Mouse (Mus musculus) cerebellum, postnatal 10 days (tissue): ENCODE measurements around the gene Atp8a2.

ENCODE experiments used
- DNase-seq, 2 experiments: peaks; one replicate each; pipeline ENCODE4 v3.0.0; 2021; ENCODE audit warnings: mixed read lengths in 2 of 2

Gene Atp8a2

GRCm38 (mm10) chr14:60148893-60149292 is 48.1 kb downstream of the Atp8a2 start:
- no peak for DNase-seq

DNA sequence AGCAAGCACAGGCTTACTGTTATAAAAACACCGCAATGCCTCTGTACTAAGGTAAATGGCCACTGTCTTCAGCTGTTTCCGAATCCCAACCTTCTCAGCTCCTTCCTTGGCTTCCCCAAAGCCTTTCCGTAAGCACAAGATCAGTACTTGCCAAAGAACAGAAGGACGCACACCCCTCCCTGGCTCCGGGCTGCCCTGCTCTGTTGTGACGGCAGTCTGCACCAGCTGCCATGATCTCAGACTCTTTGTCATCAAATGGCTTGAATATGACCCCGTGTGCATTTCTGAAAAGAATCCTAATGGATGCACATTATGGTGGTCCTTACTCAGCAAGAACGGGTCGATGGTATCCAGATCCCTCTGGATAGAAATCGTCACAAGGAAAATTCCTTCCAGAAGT is 53.7 kb downstream of the Atp8a2 start:
- DNase-seq = peak; percentile 78 to 80

- no peak for DNase-seq
Measured at GRCm38 (mm10) chr14:60138339-60138738, 58.6 kb downstream of the Atp8a2 start.

- no peak for DNase-seq
Measured at GRCm38 (mm10) chr14:60137812-60138211, 59.2 kb downstream of the Atp8a2 start.

DNA sequence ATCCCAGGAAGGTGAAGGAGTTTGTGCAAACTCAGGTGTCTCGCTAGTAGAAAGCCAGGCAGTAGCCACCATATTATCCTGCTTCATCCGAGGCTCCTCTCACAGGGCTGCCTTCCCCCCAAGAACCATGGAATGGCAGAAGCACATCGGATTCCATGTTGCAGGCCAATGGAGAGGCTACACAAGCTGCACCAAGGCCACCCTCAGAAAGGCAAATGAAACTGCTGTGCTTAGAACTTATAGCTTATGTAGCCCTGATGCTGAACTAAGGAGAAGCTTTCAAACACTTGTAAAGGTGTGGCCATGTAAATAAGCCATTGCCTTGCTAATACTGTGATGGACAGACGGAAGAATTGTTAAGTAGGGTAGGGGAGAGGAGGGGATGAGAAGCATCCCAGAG is 61.2 kb downstream of the Atp8a2 start:
- DNase-seq = no peak

- DNase-seq = no peak
Measured at GRCm38 (mm10) chr14:60134720-60135119, 62.3 kb downstream of the Atp8a2 start.

- DNase-seq = no peak
Measured at GRCm38 (mm10) chr14:60131196-60131876, 65.6 kb downstream of the Atp8a2 start.

DNA sequence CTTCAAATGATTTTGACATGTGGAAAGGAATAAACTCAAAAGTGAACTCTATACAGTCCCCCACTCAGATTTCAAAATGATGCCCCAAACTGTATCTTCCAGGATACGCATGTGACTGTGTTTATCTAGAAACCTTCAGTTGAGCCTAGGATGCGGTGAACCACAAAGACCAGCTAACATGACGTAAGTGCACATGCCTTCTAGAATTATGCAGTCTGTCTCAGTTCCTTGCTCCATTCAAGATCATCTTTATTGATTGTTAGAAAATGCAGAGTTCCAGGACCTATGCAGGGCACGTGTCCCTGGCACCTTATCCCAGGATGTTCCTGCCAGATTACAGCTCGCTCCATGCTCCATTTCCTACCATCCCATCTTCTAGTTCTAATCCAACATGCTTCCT is 67.4 kb downstream of the Atp8a2 start:
- no peak for DNase-seq

GRCm38 (mm10) chr14:60125202-60125601 is 71.8 kb downstream of the Atp8a2 start:
- DNase-seq = no peak

DNA sequence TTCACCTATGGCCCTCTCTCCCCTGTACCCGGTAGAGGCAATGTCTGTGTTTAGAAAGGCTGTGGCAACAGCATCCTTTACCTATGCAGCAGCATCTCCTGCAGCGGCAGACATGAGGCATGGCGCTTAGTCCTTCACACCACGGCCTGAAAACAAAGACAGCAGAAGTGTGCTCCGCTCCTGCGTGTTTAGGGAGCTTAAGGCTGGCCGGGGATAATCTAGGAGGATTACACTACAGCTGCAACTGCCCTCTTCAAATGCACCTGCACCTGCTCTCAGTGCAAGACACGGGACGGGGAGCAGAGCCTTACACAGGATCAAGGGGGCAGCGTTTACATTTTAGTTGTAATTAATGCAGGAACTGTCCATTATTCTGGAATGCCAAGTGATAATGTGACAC is 75.4 kb downstream of the Atp8a2 start:
- DNase-seq = no peak

DNA sequence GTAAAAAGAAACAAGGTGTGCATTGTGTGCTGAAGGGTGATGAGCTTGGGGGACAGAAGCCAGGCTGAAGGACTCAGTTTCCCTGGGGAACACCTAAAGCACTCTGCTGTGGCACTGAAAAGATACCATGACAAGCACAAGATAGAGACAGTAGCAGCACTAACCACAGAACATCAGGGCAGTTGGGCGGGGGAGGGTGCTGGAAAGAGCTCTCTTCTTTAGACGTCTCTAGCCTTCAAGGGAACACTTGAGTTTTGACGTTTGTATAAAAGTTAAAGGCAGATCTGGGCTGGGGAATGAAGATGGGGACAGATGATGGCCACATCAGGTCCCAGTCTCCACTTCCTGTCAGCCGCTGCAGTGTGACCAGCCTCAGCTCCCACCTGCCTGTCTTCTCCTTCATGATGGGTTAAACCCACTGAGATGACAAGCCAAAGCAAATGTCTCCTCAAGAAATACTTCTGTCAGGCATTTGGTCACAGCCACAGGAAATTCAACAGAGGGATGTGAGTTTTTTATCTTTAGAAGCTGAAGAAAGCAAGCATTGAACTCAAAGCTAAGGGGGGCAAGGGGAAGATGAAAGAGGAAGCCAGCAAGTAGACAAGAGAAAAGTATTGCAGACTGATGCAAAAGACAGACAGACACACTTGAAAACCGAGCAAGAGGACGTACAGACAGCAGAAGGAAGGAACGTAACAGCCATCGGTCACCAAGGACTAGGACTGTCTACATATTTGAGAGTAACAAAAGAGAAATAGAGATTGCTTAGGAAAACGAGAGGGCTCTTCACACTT is 79.0 kb downstream of the Atp8a2 start:
- DNase-seq = no peak

GRCm38 (mm10) chr14:60086808-60087725 is 109.9 kb downstream of the Atp8a2 start:
- peak; percentile 91 to 92 for DNase-seq

DNA sequence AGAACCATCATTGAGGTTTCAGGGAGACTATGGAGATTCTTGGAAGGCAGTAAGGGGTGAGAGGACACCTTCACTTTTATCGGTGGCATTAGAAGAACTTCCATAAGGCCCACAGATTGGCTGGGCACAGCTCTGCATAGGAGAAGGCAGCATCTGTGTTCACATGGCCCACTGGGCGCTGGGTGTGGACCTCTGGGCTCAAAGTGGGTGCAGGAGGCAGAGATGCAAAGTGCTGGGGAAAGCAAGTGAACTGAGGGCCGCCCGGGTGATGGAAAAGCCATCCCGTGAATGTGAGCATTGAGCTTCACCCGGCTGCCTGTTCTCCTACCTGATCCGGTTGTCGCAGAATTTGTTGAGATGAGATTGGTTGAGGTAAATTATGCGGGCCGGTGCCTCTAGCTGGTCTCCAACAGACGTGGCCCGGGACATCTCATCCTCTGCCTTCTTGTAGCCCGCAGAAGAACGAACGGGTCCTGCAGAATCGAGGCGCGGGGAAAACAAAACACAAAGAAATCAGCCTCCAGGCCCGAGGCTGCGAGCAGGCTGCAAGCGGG is 110.6 kb downstream of the Atp8a2 start:
- DNase-seq = peak in 1 of 2 experiments; percentile 19

DNA sequence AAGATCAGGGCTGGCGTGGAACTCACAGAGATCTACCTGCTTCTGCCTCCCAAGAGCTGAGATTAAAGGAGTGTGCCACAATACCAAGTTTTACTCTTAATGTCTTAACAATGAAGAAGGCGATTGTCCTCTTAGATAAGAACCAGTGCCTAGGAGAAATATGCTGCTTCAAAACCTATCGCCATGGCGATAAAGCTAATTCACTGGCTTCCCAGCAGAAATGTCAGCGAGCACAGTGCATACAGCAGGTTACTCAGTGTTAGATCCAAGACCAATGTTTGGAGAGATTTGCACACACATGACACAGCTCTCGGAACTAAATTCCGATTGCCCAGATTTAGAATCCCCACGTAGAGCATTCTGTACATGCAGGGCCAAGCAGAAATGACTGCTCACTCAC is 114.2 kb downstream of the Atp8a2 start:
- DNase-seq = no peak

- no peak for DNase-seq
Measured at GRCm38 (mm10) chr14:60072496-60072895, 124.5 kb downstream of the Atp8a2 start.

DNA sequence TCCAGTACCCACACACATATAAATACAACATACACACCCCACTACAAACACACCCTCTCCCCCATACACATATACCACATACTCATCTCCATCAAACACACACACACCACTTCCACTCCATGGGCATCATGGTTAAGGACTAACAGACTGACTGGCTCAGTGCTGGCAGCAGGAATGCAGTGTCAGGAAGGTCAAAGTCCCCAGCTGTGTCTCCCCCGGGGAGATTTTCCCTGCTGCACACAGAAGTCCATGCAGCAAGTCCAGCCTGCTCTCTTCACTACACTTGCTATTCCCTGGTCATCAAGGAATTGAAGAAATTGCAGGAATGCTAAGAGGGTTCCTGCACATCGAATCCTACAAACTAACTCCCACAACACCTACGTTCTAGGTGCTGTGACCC is 131.8 kb downstream of the Atp8a2 start:
- DNase-seq = no peak

DNA sequence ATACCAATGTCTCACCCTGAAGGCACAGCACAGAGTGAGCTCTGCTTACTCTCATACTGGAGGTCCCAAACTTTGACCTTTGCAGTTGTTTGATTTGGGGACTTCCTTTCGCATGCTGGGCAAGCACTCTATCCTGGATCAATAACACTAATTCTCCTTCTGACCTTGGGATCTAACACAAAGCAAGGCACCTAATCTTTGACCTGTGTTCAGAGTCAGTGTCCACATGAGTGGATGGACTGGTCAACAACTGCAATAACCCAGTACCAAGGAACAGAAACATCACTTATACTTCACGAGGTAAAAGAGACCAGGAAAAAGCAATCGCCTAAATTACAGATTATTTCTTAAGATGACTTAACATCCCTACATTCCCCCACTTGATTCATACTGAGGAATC is 136.0 kb downstream of the Atp8a2 start:
- DNase-seq = no peak

DNA sequence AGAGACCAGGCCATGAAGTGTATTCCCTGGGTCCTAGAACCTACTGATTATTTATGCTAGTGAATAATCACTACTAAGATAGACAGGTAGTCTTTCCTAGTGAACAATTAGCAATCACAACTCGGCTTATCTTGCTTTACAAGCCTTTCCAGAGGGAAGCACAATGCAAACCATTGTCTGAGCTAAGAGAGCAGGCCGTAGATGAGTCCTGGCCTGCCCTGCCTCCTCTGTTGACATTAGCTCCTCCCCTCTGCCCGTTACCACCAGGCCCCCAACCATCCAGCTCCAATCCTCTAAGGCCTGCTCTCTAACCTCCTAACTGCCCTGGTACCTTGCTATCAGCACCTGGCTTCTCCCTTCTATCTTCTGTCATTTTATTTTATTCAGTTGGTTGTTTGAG is 138.1 kb downstream of the Atp8a2 start:
- no peak for DNase-seq

DNA sequence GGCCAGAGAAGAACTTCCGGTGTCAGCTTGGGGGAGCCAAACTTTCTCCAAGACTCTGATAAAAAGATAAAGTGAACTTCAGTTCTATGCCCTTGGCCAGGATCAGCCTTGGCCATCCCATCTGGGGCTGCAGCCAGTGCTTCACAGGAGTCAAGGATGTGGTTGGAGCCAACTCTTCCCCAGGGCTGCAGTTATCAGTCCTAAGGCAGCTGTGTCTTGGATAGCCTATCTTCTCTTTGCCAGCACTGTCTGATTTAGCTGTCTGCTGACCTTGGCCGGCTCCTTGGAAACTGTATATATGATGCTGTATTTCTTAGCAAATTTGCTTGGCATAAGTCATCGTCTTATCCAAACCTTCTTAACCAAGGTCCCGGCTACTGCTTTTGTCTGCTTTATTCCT is 141.7 kb downstream of the Atp8a2 start:
- DNase-seq = no peak

GRCm38 (mm10) chr14:60030666-60031065 is 166.3 kb downstream of the Atp8a2 start:
- no peak for DNase-seq

GRCm38 (mm10) chr14:60027139-60027538 is 169.8 kb downstream of the Atp8a2 start:
- DNase-seq = no peak

DNA sequence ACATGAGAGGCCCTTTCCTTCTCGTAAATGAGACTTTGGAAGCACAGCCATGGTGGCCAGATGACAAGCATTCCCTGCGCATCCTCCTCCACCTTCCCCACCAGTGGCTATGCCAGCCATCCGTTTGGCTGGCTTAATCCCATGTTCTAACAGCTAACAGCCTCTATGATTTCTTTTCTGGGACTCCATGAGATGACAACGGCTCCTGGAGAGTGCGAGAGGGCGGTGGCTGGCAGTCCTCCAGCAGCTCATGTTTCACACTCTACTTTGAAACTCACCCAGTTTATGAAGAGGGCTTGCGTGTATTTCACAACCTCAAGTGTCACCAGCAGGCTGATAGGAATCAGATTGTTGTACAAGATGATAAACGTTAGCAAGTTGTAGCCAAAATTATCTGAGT is 170.3 kb downstream of the Atp8a2 start:
- DNase-seq = peak; percentile 49 to 61

- DNase-seq = peak; percentile 93 to 94
Measured at GRCm38 (mm10) chr14:60015891-60016290, 181.1 kb downstream of the Atp8a2 start.
